Mouse (Mus musculus): ENCODE results near the gene Dlk2.

GRCm38 (mm10) chr17:46251174-46251573, 46.0 kb upstream of the Dlk2 start:
- TF ChIP-seq CTCF (IDR thresholded peaks at IDR 0.05; ENCODE audit: control insufficient read depth, insufficient read depth, insufficient replicate concordance, low read depth, low read length) = no peak
- TF ChIP-seq POLR2A (IDR thresholded peaks at IDR 0.05; ENCODE audit: control insufficient read depth, low read depth, low read length) = no peak

All from testis, adult 2 months (tissue).